Mouse (Mus musculus): ENCODE results near the gene Lin37. TPM values are rescaled to one million over a fixed set of nuclear protein-coding genes. Genes with fewer than 3 reads are reported as not detected.
A peak's percentile ranks its signal among the peaks of the same experiment; 100 is the strongest.

Lin37 gene
- 8.3 and 11.0 TPM in 2 replicates for total RNA-seq (2012; rRNA removed)
- 4.0 and 5.2 TPM in 2 replicates for total RNA-seq (2014; rRNA removed)
- polyA plus RNA-seq (2012; ENCODE audit: insufficient read length, low read depth), result 38.6 and 49.5 TPM in 2 replicates

DNA sequence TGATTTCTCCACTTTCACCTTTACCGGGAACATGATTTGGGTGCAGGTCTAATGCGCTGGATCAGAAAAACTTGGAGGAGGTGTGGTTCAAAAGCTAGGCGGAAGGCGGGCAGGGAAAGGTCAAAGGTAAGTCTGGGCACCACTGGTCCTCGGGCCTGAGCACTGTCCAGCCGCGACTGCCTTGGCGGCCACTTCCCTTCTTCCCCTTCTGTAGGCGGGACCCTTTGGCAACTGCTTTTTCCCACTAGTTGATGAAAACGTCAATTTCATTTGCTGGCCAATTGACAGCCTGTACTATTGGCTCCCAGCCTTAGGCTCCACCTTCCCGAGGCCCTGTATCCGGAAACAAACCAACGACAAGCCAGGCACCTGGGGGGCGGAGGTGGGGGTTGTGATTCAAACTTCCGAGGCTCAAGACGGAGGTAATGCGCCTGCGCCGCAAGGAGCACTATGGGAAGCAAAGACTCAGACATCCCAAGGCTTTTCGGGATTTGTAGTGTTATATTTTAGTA is at the start of gene Lin37:
Lin37 (minus strand) TSS at position 396 of the 512 bp plus-strand sequence.
- DNase-seq (ENCODE audit: extremely low read depth), result peak; percentile 98
- peak within 1 kb of the TSS; percentile 85 for H3K4me2 ChIP-seq (ENCODE audit: insufficient read depth, low read depth, poor library complexity, severe bottlenecking)
- no peaks in the 10 kb centered on the region for H3K9me3 ChIP-seq (replicated peaks; ENCODE audit: low read length)
- in situ Hi-C loops (cut with MboI; ENCODE audit: low pct_ligation_motif_present, low pct_unique_long_range_greater_than_20kb, low sequenced_read_pairs), result loop anchor here (5.0 kb wide), 1 partner anchor 48 kb away; no protein-coding TSS in a partner anchor
- peak within 1 kb of the TSS; percentile 70 to 99 (median 99) for H3K4me3 ChIP-seq (replicated peaks in 1 of 3; ENCODE audit: low read depth in 2 of 3, low read length in 2 of 3, poor library complexity in 1 of 3)
- H3K4me1 ChIP-seq (ENCODE audit: control insufficient read depth in 1 of 2, insufficient read depth in 2 of 2), result peaks cover 9 to 37% of the 10 kb centered on the region in 2 experiments; a peak in 3 of 4 replicates
- TF ChIP-seq CHD2 (IDR thresholded peaks at IDR 0.05; ENCODE audit: low read length) (peak; percentile 89), RAD21 (IDR thresholded peaks at IDR 0.05; ENCODE audit: low read depth, low read length) (no peak), SMC3 (IDR thresholded peaks at IDR 0.05; ENCODE audit: low read depth, low read length) (no peak), MYC (IDR thresholded peaks at IDR 0.05; ENCODE audit: low read depth, low read length) (no peak), ZMIZ1 (IDR thresholded peaks at IDR 0.05; ENCODE audit: low read depth, low read length) (peak; percentile 71; the same call in 1 of the 2 replicates), MAZ (IDR thresholded peaks at IDR 0.05; ENCODE audit: low read depth, low read length) (peak; percentile 95), NRF1 (IDR thresholded peaks at IDR 0.05; ENCODE audit: low read depth, low read length) (peak; percentile 88), USF1 (IDR thresholded peaks at IDR 0.05; ENCODE audit: low read depth, low read length) (no peak), POLR2AphosphoS2 (IDR thresholded peaks at IDR 0.05; ENCODE audit: low read depth, low read length) (0 out of 2 replicates have a peak, but pooled peaks have one; percentile 42), MXI1 (IDR thresholded peaks at IDR 0.05; ENCODE audit: low read depth, low read length) (peak; percentile 67), NELFE (IDR thresholded peaks at IDR 0.05; ENCODE audit: low read depth, low read length) (peak; percentile 61), IRF4 (IDR thresholded peaks at IDR 0.05; ENCODE audit: low read depth, low read length) (peak; percentile 51; the same call in 1 of the 2 replicates), KAT2A (IDR thresholded peaks at IDR 0.05; ENCODE audit: insufficient replicate concordance, low read length) (peak; percentile 84; the same call in 1 of the 2 replicates), HCFC1 (IDR thresholded peaks at IDR 0.05; ENCODE audit: low read depth, low read length) (peak; percentile 94), TCF12 (IDR thresholded peaks at IDR 0.05; ENCODE audit: low read depth, low read length) (peak; percentile 63; the same call in 1 of the 2 replicates), E2F4 (IDR thresholded peaks at IDR 0.05; ENCODE audit: insufficient replicate concordance, low read depth, low read length) (no peak), BHLHE40 (IDR thresholded peaks at IDR 0.05; ENCODE audit: low read depth, low read length) (no peak), MEF2A (IDR thresholded peaks at IDR 0.05; ENCODE audit: borderline replicate concordance, low read depth, low read length) (peak; percentile 64), MAX (IDR thresholded peaks at IDR 0.05; ENCODE audit: low read length) (peak; percentile 22; the same call in 1 of the 2 replicates), SIN3A (IDR thresholded peaks at IDR 0.05; ENCODE audit: low read length) (peak; percentile 95), ETS1 (conservative IDR thresholded peaks at IDR 0.05; ENCODE audit: low read depth, low read length) (no peak), PAX5 (IDR thresholded peaks at IDR 0.05; ENCODE audit: low read length) (no peak), ELF1 (IDR thresholded peaks at IDR 0.05; ENCODE audit: low read depth, low read length) (peak; percentile 95), POLR2A (IDR thresholded peaks at IDR 0.05; ENCODE audit: low read depth, low read length) (peak; percentile 73), TBP (conservative IDR thresholded peaks at IDR 0.05; ENCODE audit: low read depth, low read length) (peak; percentile 59; the same call in 1 of the 2 replicates)
- H3K36me3 ChIP-seq (replicated peaks in 1 of 2; ENCODE audit: control insufficient read depth in 1 of 2, insufficient read depth in 1 of 2, low read length in 1 of 2), result peaks cover 27 to 47% of the 10 kb centered on the region in 2 experiments
- dilution Hi-C loops (cut with MboI; ENCODE audit: extremely low pct_ligation_motif_present, extremely low pct_unique_long_range_greater_than_20kb, low sequenced_read_pairs), result no loop called here
- peak within 1 kb of the TSS; percentile 98 for H3K9ac ChIP-seq (ENCODE audit: insufficient read depth, low read depth)
- H3K27ac ChIP-seq (ENCODE audit: insufficient read depth, low read depth), result peak within 1 kb of the TSS; percentile 63
- H3K27me3 ChIP-seq (replicated peaks), result no peaks in the 10 kb centered on the region
- H3K79me2 ChIP-seq (replicated peaks; ENCODE audit: control insufficient read depth, extremely low read depth, insufficient read depth, poor library complexity, severe bottlenecking), result peaks cover 25% of the 10 kb centered on the region

Data from CH12.LX (cell line).